Mouse (Mus musculus) mouse trophoblast stem cell (cell line): ENCODE data around the gene Teddm1b.

Source experiments
- in situ Hi-C, 2 experiments: fragments of 300-500 bp; cut with MseI, MboI; formaldehyde crosslinking; loops; 2 replicates in 1 of 2; 3 replicates in 1 of 2; pipeline ENCODE4 v1.15.1; 2025

Teddm1b gene

GRCm38 (mm10) chr1:153900860-153901730 is 26.9 kb downstream of the Teddm1b start:
- in situ Hi-C loops = no loop called here

- in situ Hi-C loops = no loop called here
Observed at GRCm38 (mm10) chr1:153903006-153903405, 28.9 kb downstream of the Teddm1b start.

- in situ Hi-C loops = no loop called here
Observed at GRCm38 (mm10) chr1:153904236-153904635, 30.1 kb downstream of the Teddm1b start.

GRCm38 (mm10) chr1:153905884-153906283 is 31.7 kb downstream of the Teddm1b start:
- in situ Hi-C loops = no loop called here

GRCm38 (mm10) chr1:153908208-153908607 is 34.1 kb downstream of the Teddm1b start:
- in situ Hi-C loops = no loop called here

- in situ Hi-C loops = no loop called here
Observed at GRCm38 (mm10) chr1:153908741-153909140, 34.6 kb downstream of the Teddm1b start.

- in situ Hi-C loops = no loop called here
Observed at GRCm38 (mm10) chr1:153909213-153909962, 35.2 kb downstream of the Teddm1b start.

- in situ Hi-C loops = no loop called here
Observed at GRCm38 (mm10) chr1:153909963-153910291, 35.8 kb downstream of the Teddm1b start.

GRCm38 (mm10) chr1:153910423-153910822 is 36.3 kb downstream of the Teddm1b start:
- in situ Hi-C loops = no loop called here

- in situ Hi-C loops = no loop called here
Observed at GRCm38 (mm10) chr1:153911276-153911795, 37.2 kb downstream of the Teddm1b start.

GRCm38 (mm10) chr1:153913869-153914268 is 39.7 kb downstream of the Teddm1b start:
- in situ Hi-C loops = no loop called here

GRCm38 (mm10) chr1:153918521-153919206 is 44.5 kb downstream of the Teddm1b start:
- in situ Hi-C loops = no loop called here

GRCm38 (mm10) chr1:153921642-153922041 is 47.5 kb downstream of the Teddm1b start:
- in situ Hi-C loops = no loop called here

GRCm38 (mm10) chr1:153922571-153923021 is 48.5 kb downstream of the Teddm1b start:
- in situ Hi-C loops = no loop called here

- in situ Hi-C loops = no loop called here
Observed at GRCm38 (mm10) chr1:153924395-153925385, 50.5 kb downstream of the Teddm1b start.
